Mouse (Mus musculus) ovary, adult 2 months (tissue): ENCODE results near the gene Tmem25. TPM values are rescaled to one million over a fixed set of nuclear protein-coding genes. Genes with fewer than 3 reads are reported as not detected.

Experiments
- polyA plus RNA-seq: library from polyadenylated mRNA; depleted of rRNA; stranded (reverse); fragments of >200 nt; gene quantifications from 2 replicates; pipeline ENCODE4 v1.2.3, GENCODE M21; 2012; rRNA removed

Gene Tmem25
- 24.6 and 28.1 TPM in 2 replicates for polyA plus RNA-seq

GRCm38 (mm10) chr9:44799102-44799957 is at the start of gene Tmem25:
Tmem25 (minus strand) TSS chr9:44799307.

GRCm38 (mm10) chr9:44802808-44803450 is 3.8 kb upstream of the Tmem25 start, which contains the start of gene Ttc36:
Ttc36 (minus strand) TSS chr9:44803072.

GRCm38 (mm10) chr9:44767101-44768028 is 31.7 kb downstream of the Tmem25 start, which contains the start of the genes Arcn1 and Ift46:
Arcn1 (minus strand) TSS chr9:44767845.
Ift46 (plus strand) TSS chr9:44767908.

Other genes starting within 250 kb of the Tmem25 start
- gene Cxcr5, start 237.4 kb downstream of the Tmem25 start, polyA plus RNA-seq = 0.13 and 0.69 TPM in 2 replicates
- gene Ddx6, start 194.4 kb downstream of the Tmem25 start, polyA plus RNA-seq = 18.5 and 18.9 TPM in 2 replicates
- gene Treh, start 126.1 kb downstream of the Tmem25 start, polyA plus RNA-seq = 0.10 TPM in 1 of 2 replicates, not detected in the other
- 119 and 125 TPM in 2 replicates for gene Phldb1, start 64.1 kb downstream of the Tmem25 start, polyA plus RNA-seq
- gene Arcn1, start 31.5 kb downstream of the Tmem25 start, polyA plus RNA-seq = 35.5 and 42.2 TPM in 2 replicates
- gene Ift46, start 31.4 kb downstream of the Tmem25 start, polyA plus RNA-seq = 44.1 and 45.7 TPM in 2 replicates
- gene Ttc36, start 3.8 kb upstream of the Tmem25 start, polyA plus RNA-seq = 2.0 and 5.7 TPM in 2 replicates
- gene Kmt2a, start 82.0 kb upstream of the Tmem25 start, polyA plus RNA-seq = 16.8 and 25.8 TPM in 2 replicates
- gene Atp5l, start 121.4 kb upstream of the Tmem25 start, polyA plus RNA-seq = 73.7 and 74.6 TPM in 2 replicates
- gene Ube4a, start 166.3 kb upstream of the Tmem25 start, polyA plus RNA-seq = 5.5 and 8.3 TPM in 2 replicates
- gene Cd3g, start 181.1 kb upstream of the Tmem25 start, polyA plus RNA-seq = 0.16 and 0.18 TPM in 2 replicates
- gene Cd3d, start 182.5 kb upstream of the Tmem25 start, polyA plus RNA-seq = 0.24 TPM in 2 replicates
- 0.26 and 0.58 TPM in 2 replicates for gene Cd3e, start 210.3 kb upstream of the Tmem25 start, polyA plus RNA-seq
- gene Mpzl2, start 240.5 kb upstream of the Tmem25 start, polyA plus RNA-seq = 2.3 and 2.8 TPM in 2 replicates